Mouse (Mus musculus): ENCODE results near the gene Mier1. TPM values are rescaled to one million over a fixed set of nuclear protein-coding genes. Genes with fewer than 3 reads are reported as not detected.
"Not testable (repeated sequence)": the region's sequence is repeated elsewhere in the genome, so short reads cannot be mapped to it uniquely, and the experiment has no call there.

The Mier1 gene
- polyA plus RNA-seq, 1 experiment from 2014 or later: 41.3 TPM

- H3K9me3 ChIP-seq (ENCODE audit: control insufficient read depth, low read length): no peaks in the 10 kb centered on the region
- DNase-seq (ENCODE audit: low spot score): no peak
- no peaks in the 10 kb centered on the region for H3K27me3 ChIP-seq (replicated peaks; ENCODE audit: control insufficient read depth, insufficient read depth, low read length)
- no peaks in the 10 kb centered on the region for H3K36me3 ChIP-seq (ENCODE audit: control insufficient read depth, insufficient read depth, low read length)
- no peak overlapping the region for H3K9ac ChIP-seq (ENCODE audit: low read depth, low read length)
- no peak overlapping the region for H3K4me3 ChIP-seq (ENCODE audit: low read depth, low read length)
- H3K27ac ChIP-seq (ENCODE audit: low read depth, low read length): no peak overlapping the region
- peak; percentile 59; the same call in 1 of the 2 replicates for ATAC-seq (replicated peaks; ENCODE audit: low FRiP score)
- H3K4me1 ChIP-seq (replicated peaks; ENCODE audit: control insufficient read depth, insufficient read depth, low read length): peaks cover 20% of the 10 kb centered on the region
- no peak overlapping the region for H3K4me2 ChIP-seq
Measured at GRCm38 (mm10) chr4:103123606-103124005, 9.4 kb downstream of the Mier1 start.

DNA sequence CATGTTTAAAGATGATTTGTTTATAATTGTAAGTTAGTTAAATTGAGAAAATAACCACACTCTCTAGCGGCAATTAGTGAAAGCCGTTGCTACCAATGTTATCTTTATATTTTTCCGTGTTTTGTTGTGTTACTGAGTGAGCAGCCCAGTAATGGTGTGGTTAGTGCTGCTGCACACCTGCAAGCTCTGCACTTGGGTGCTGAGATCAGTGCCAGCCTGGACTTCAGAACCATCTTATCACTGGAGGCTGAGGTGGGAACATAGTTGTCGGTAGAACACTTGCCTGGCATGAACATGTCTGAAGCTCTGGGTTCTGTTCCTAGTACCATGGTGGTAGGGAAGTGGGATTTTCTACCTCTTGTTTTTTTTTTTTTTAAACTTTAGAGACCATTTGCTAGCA, 12.3 kb downstream of the Mier1 start:
- Histone ChIP-seq H3K36me3 (ENCODE audit: control insufficient read depth, insufficient read depth, low read length) (no peaks in the 10 kb centered on the region), H3K9me3 (ENCODE audit: control insufficient read depth, low read length) (no peaks in the 10 kb centered on the region), H3K27me3 (replicated peaks; ENCODE audit: control insufficient read depth, insufficient read depth, low read length) (no peaks in the 10 kb centered on the region), H3K4me1 (replicated peaks; ENCODE audit: control insufficient read depth, insufficient read depth, low read length) (peaks cover 9% of the 10 kb centered on the region), H3K4me3 (ENCODE audit: low read depth, low read length) (no peak overlapping the region), H3K9ac (ENCODE audit: low read depth, low read length) (no peak overlapping the region), H3K4me2 (no peak overlapping the region), H3K27ac (ENCODE audit: low read depth, low read length) (no peak overlapping the region)
- DNase-seq (ENCODE audit: low spot score): no peak
- 80% methylated on average over 4 of the region's 4 CpGs for WGBS
- ATAC-seq (replicated peaks; ENCODE audit: low FRiP score): no peak

DNA sequence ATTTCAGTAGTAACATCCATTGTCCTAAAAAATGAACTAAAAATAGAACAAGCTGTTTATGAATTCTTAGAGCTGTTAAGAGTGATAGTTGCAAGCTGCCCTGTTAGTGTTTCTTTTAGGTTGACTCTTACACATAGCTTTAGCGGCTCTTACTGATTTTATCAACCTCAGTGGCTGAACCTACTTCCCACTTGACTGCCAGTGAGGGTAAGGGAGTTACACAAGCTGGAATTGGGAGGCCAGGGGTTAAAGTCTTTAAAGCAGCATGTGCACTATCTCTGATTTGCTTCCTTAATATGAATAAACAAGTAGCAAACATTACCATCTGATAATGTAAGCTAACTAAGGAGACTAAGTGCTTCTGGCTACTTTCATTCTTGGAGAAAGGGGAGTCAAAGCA, 22.8 kb downstream of the Mier1 start:
- Histone ChIP-seq H3K4me3 (ENCODE audit: low read depth, low read length) (no peak overlapping the region), H3K4me2 (no peak overlapping the region), H3K36me3 (ENCODE audit: control insufficient read depth, insufficient read depth, low read length) (peaks cover 19% of the 10 kb centered on the region), H3K9ac (ENCODE audit: low read depth, low read length) (no peak overlapping the region), H3K27me3 (replicated peaks; ENCODE audit: control insufficient read depth, insufficient read depth, low read length) (no peaks in the 10 kb centered on the region), H3K4me1 (replicated peaks; ENCODE audit: control insufficient read depth, insufficient read depth, low read length) (no peaks in the 10 kb centered on the region), H3K27ac (ENCODE audit: low read depth, low read length) (no peak overlapping the region), H3K9me3 (ENCODE audit: control insufficient read depth, low read length) (no peaks in the 10 kb centered on the region)
- DNase-seq (ENCODE audit: low spot score): no peak
- ATAC-seq (replicated peaks; ENCODE audit: low FRiP score): no peak
- WGBS: 50% methylated on average over 1 of the region's 1 CpGs

DNA sequence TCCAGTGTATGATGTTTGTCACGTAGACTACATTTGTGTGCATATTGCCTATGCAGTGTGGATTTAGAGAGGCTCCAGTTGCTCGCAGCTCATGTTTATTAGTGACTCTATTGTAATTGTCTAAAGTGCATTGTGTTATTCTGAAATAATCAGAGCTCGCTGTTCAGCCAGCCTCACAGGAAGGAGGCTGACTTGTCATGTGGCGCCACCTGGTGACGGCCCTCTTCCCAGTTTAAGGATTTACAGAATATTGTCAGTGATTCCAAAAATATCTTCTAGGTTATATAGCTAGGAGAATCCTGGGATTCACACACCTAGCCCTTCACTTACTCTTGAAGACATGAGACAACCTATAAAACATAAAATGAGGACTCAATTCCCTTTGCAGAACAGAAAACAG, 32.1 kb downstream of the Mier1 start:
- ATAC-seq (replicated peaks; ENCODE audit: low FRiP score): no peak
- Histone ChIP-seq H3K9me3 (ENCODE audit: control insufficient read depth, low read length) (no peaks in the 10 kb centered on the region), H3K4me1 (replicated peaks; ENCODE audit: control insufficient read depth, insufficient read depth, low read length) (no peaks in the 10 kb centered on the region), H3K4me3 (ENCODE audit: low read depth, low read length) (no peak overlapping the region), H3K9ac (ENCODE audit: low read depth, low read length) (no peak overlapping the region), H3K4me2 (no peak overlapping the region), H3K27ac (ENCODE audit: low read depth, low read length) (no peak overlapping the region), H3K27me3 (replicated peaks; ENCODE audit: control insufficient read depth, insufficient read depth, low read length) (no peaks in the 10 kb centered on the region), H3K36me3 (ENCODE audit: control insufficient read depth, insufficient read depth, low read length) (peaks cover 24% of the 10 kb centered on the region)
- DNase-seq (ENCODE audit: low spot score): peak; percentile 52
- WGBS: 58% methylated on average over 5 of the region's 5 CpGs

DNA sequence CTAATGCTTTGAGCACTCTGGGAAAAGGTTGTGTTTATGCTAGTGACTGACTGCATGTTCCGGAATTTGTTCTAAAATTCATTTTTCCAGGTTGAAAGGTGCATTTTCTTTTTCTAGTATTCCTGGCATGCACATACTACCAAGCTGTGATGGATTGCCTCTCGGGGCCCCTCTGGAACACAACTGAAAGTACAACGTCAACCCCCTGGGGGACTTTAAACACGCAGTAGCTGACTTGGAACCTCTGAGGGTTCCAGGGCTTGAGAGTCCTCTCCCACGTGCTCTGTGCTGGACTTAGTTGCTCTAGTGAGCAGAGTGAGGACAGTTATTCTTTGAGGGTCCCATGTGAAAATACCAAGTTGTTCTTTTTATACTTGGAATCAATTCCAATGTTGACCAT, 37.8 kb downstream of the Mier1 start:
- H3K27ac ChIP-seq (ENCODE audit: low read depth, low read length): no peak overlapping the region
- no peak overlapping the region for H3K9ac ChIP-seq (ENCODE audit: low read depth, low read length)
- no peak for DNase-seq (ENCODE audit: low spot score)
- H3K36me3 ChIP-seq (ENCODE audit: control insufficient read depth, insufficient read depth, low read length): peaks cover 46% of the 10 kb centered on the region
- no peaks in the 10 kb centered on the region for H3K27me3 ChIP-seq (replicated peaks; ENCODE audit: control insufficient read depth, insufficient read depth, low read length)
- H3K4me1 ChIP-seq (replicated peaks; ENCODE audit: control insufficient read depth, insufficient read depth, low read length): no peaks in the 10 kb centered on the region
- no peak for ATAC-seq (replicated peaks; ENCODE audit: low FRiP score)
- WGBS: 89% methylated on average over 5 of the region's 5 CpGs
- H3K9me3 ChIP-seq (ENCODE audit: control insufficient read depth, low read length): no peaks in the 10 kb centered on the region
- H3K4me2 ChIP-seq: no peak overlapping the region
- H3K4me3 ChIP-seq (ENCODE audit: low read depth, low read length): no peak overlapping the region

- H3K4me2 ChIP-seq: no peak overlapping the region
- peaks cover 32% of the 10 kb centered on the region for H3K36me3 ChIP-seq (ENCODE audit: control insufficient read depth, insufficient read depth, low read length)
- H3K27me3 ChIP-seq (replicated peaks; ENCODE audit: control insufficient read depth, insufficient read depth, low read length): no peaks in the 10 kb centered on the region
- no peak overlapping the region for H3K9ac ChIP-seq (ENCODE audit: low read depth, low read length)
- H3K27ac ChIP-seq (ENCODE audit: low read depth, low read length): no peak overlapping the region
- 89% methylated on average over 4 of the region's 4 CpGs for WGBS
- ATAC-seq (replicated peaks; ENCODE audit: low FRiP score) (no peak), DNase-seq (ENCODE audit: low spot score) (no peak)
- H3K4me1 ChIP-seq (replicated peaks; ENCODE audit: control insufficient read depth, insufficient read depth, low read length): no peaks in the 10 kb centered on the region
- no peaks in the 10 kb centered on the region for H3K9me3 ChIP-seq (ENCODE audit: control insufficient read depth, low read length)
- H3K4me3 ChIP-seq (ENCODE audit: low read depth, low read length): no peak overlapping the region
Measured at GRCm38 (mm10) chr4:103158781-103159180, 44.6 kb downstream of the Mier1 start.

- ATAC-seq (replicated peaks; ENCODE audit: low FRiP score): peak; percentile 29; the same call in 1 of the 2 replicates
- H3K4me2 ChIP-seq; H3K27me3 ChIP-seq (replicated peaks; ENCODE audit: control insufficient read depth, insufficient read depth, low read length); H3K9me3 ChIP-seq (ENCODE audit: control insufficient read depth, low read length); H3K36me3 ChIP-seq (ENCODE audit: control insufficient read depth, insufficient read depth, low read length); DNase-seq (ENCODE audit: low spot score); H3K4me3 ChIP-seq (ENCODE audit: low read depth, low read length); H3K4me1 ChIP-seq (replicated peaks; ENCODE audit: control insufficient read depth, insufficient read depth, low read length); H3K9ac ChIP-seq (ENCODE audit: low read depth, low read length); H3K27ac ChIP-seq (ENCODE audit: low read depth, low read length): not testable (repeated sequence)
- WGBS: 86% methylated on average over 1 of the region's 1 CpGs
Measured at GRCm38 (mm10) chr4:103166198-103166597, 52.0 kb downstream of the Mier1 start.

- no peak for DNase-seq (ENCODE audit: low spot score)
- ATAC-seq (replicated peaks; ENCODE audit: low FRiP score): no peak
- 92% methylated on average over 3 of the region's 3 CpGs for WGBS
Measured at GRCm38 (mm10) chr4:103171256-103171655, 57.1 kb downstream of the Mier1 start.

DNA sequence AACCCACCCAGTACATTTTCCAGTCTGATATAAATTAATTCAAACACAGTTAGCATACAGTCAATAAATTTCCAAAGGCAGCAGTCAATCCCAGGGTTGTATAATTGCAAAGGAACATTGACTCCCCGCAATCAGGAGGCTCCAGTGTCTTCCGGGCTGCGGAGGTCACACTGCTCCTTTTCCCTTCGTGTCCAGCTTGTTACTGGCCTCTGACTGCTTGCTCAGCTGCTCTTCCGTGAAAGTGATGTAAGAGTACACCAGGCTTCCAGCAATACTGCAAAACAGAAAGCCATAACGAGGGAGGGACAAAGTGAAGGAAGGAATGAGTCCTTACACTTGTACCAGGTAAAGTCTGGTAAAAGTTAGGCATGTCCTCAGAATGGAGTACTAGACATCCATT, 59.3 kb downstream of the Mier1 start:
- no peak overlapping the region for H3K4me3 ChIP-seq (ENCODE audit: low read depth, low read length)
- WGBS: 87% methylated on average over 6 of the region's 6 CpGs
- no peak for DNase-seq (ENCODE audit: low spot score)
- H3K36me3 ChIP-seq (ENCODE audit: control insufficient read depth, insufficient read depth, low read length): peaks cover 2% of the 10 kb centered on the region; the same call in 1 of the 2 replicates
- no peaks in the 10 kb centered on the region for H3K27me3 ChIP-seq (replicated peaks; ENCODE audit: control insufficient read depth, insufficient read depth, low read length)
- ATAC-seq (replicated peaks; ENCODE audit: low FRiP score): no peak
- no peak overlapping the region for H3K27ac ChIP-seq (ENCODE audit: low read depth, low read length)
- H3K9me3 ChIP-seq (ENCODE audit: control insufficient read depth, low read length): no peaks in the 10 kb centered on the region
- H3K9ac ChIP-seq (ENCODE audit: low read depth, low read length): no peak overlapping the region
- H3K4me1 ChIP-seq (replicated peaks; ENCODE audit: control insufficient read depth, insufficient read depth, low read length): no peaks in the 10 kb centered on the region
- no peak overlapping the region for H3K4me2 ChIP-seq

More at GRCm38 (mm10) chr4:103171256-103171655, 57.1 kb downstream of the Mier1 start:
- no peak overlapping the region for H3K9ac ChIP-seq (ENCODE audit: low read depth, low read length)
- no peaks in the 10 kb centered on the region for H3K27me3 ChIP-seq (replicated peaks; ENCODE audit: control insufficient read depth, insufficient read depth, low read length)
- no peak overlapping the region for H3K27ac ChIP-seq (ENCODE audit: low read depth, low read length)
- no peak overlapping the region for H3K4me2 ChIP-seq
- no peaks in the 10 kb centered on the region for H3K9me3 ChIP-seq (ENCODE audit: control insufficient read depth, low read length)
- no peak overlapping the region for H3K4me3 ChIP-seq (ENCODE audit: low read depth, low read length)
- peaks cover 2% of the 10 kb centered on the region; the same call in 1 of the 2 replicates for H3K36me3 ChIP-seq (ENCODE audit: control insufficient read depth, insufficient read depth, low read length)
- H3K4me1 ChIP-seq (replicated peaks; ENCODE audit: control insufficient read depth, insufficient read depth, low read length): no peaks in the 10 kb centered on the region
